Mouse (Mus musculus) midbrain, postnatal 0 days (tissue): ENCODE measurements at regions not wholly inside any gene's neighbourhood (a gene's known extent, or its start where the extent isn't known, plus 50 kb on each side); places are given as distances from the start of the nearest gene placed in this dataset.

Source experiments
- ATAC-seq: fragments of 200-750 bp; cut with Nextera tagmentation; 2 replicates; pipeline ENCODE4 v1.8.0; 2017; ENCODE audit warnings: moderate number of reproducible peaks, mild to moderate bottlenecking, moderate TSS enrichment, moderate library complexity; ENCODE audit not compliant: low FRiP score
- DNase-seq: peaks from one replicate; pipeline ENCODE4 v3.0.0-alpha.2; 2015; ENCODE audit warnings: low spot score
- H3K27ac ChIP-seq: fragments of 300-500 bp; sonication (generic); 2 replicates; pipeline ENCODE4 v1.5.1; 2014; ENCODE audit warnings: low read depth, mild to moderate bottlenecking, low read length, mixed read lengths
- H3K27me3 ChIP-seq: fragments of 300-500 bp; sonication (generic); 2 replicates; pipeline ENCODE4 v1.6.1; 2014; ENCODE audit warnings: low read length, control low read depth, mixed read lengths; ENCODE audit not compliant: insufficient read depth
- H3K36me3 ChIP-seq: fragments of 300-500 bp; sonication (generic); 2 replicates; pipeline ENCODE4 v1.6.1; 2014; ENCODE audit warnings: low read length, control low read depth, mixed read lengths; ENCODE audit not compliant: insufficient read depth
- H3K4me1 ChIP-seq: fragments of 300-500 bp; sonication (generic); 2 replicates; pipeline ENCODE4 v1.6.1; 2014; ENCODE audit warnings: mild to moderate bottlenecking, control low read depth, antibody characterized with exemption, low read length, mixed read lengths; ENCODE audit not compliant: insufficient read depth
- H3K4me2 ChIP-seq: fragments of 300-500 bp; sonication (generic); 2 replicates; pipeline ENCODE4 v1.6.1; 2014; ENCODE audit warnings: low read depth, mild to moderate bottlenecking, low read length, mixed read lengths; ENCODE audit not compliant: poor library complexity, severe bottlenecking
- H3K4me3 ChIP-seq: fragments of 300-500 bp; sonication (generic); 2 replicates; pipeline ENCODE4 v1.5.1; 2014; ENCODE audit warnings: low read depth, mild to moderate bottlenecking, low read length, moderate library complexity
- H3K9ac ChIP-seq: fragments of 300-500 bp; sonication (generic); replicated peaks from 2 replicates; pipeline ENCODE4 v1.6.1; 2014; ENCODE audit warnings: mild to moderate bottlenecking, low read length, moderate library complexity, mixed read lengths; ENCODE audit not compliant: poor library complexity, severe bottlenecking
- H3K9me3 ChIP-seq: fragments of 300-500 bp; sonication (generic); 2 replicates; pipeline ENCODE4 v1.6.1; 2016; ENCODE audit warnings: low read length, control low read depth
- CTCF ChIP-seq: IDR thresholded peaks from 2 replicates; pipeline ENCODE4 v1.5.1; 2016; ENCODE audit warnings: antibody characterized with exemption, mild to moderate bottlenecking
- WGBS: fragments of 180-500 bp; shearing (Covaris S2); extraction: QIAGEN DNeasy Blood & Tissue Kit; methylation state at CpG from one replicate; pipeline ENCODE4 v1.1.7; 2014; 5-methylcytosine and 5-hydroxymethylcytosine counted together

DNA sequence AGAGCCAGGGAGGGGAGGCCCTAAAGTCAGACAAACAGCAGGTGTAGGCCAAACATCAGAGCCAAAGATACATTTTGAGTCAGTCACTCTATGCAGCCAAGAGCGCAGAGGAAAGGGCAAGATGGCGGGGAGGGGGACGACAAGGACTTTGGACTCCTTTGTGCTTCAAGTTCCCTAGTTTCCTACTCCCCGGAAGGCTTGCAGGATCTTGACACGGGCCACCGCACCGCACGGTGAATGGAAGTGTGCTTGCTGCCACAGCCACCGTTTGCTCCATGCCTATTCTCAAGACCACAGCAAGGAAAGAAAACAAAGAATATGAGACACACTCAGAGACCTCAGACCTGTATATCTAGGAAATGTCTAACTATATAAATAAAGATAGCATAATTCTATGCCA, 86.8 kb upstream of the Slc45a1 start:
- TF ChIP-seq CTCF = no peak
- DNase-seq (no peak), ATAC-seq (no peak)
- H3K27ac ChIP-seq = no peak overlapping the region
- H3K9ac ChIP-seq = no peak overlapping the region
- H3K9me3 ChIP-seq = no peaks in the 10 kb centered on the region
- H3K27me3 ChIP-seq = no peaks in the 10 kb centered on the region
- no peak overlapping the region for H3K4me2 ChIP-seq
- 66% methylated on average over 9 of the region's 9 CpGs for WGBS
- H3K4me3 ChIP-seq = no peak overlapping the region
- no peaks in the 10 kb centered on the region for H3K4me1 ChIP-seq
- H3K36me3 ChIP-seq = no peaks in the 10 kb centered on the region

DNA sequence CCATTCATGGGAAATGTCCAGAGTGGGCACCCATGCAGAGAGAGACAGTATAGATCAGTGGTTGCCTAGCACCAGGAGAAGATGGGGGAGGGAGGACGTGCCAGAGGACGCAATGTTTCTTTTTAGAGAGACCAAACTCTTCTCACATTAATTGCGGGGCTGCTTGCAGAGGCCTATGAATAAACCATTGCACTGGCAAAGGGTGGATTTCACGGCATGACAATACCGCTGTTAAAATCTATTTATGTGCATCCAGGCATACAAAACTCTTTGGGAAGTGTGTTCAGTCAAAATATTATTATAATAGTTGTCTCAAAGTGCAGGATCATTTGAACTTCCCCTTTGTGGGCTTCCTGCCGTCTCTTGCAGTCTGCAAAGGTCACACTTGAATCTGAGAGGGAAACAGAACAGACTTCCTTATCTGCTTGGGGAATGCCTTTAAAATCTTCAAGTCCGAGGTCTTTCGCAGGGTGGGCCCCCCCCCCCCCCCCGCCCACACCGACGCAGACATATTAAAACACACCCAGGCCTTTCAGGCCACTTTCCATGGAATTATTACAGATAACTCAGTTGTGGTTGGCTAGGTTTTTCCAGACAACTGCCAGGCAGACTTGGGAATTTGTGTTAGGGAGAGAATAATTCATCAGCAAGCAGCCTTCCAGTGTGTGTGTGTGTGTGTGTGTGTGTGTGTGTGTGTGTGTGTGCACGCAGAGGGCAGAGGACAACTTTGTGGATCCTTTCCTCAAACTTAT, 78.3 kb upstream of the Slc45a1 start:
- no peak for ATAC-seq
- WGBS = 7% methylated on average over 12 of the region's 12 CpGs
- no peak overlapping the region for H3K4me3 ChIP-seq
- H3K27ac ChIP-seq = 0 out of 2 replicates have a peak overlapping the region, but pooled peaks have one; percentile 12
- no peaks in the 10 kb centered on the region; the same call in 1 of the 2 replicates for H3K4me1 ChIP-seq
- H3K27me3 ChIP-seq = no peaks in the 10 kb centered on the region
- H3K36me3 ChIP-seq = no peaks in the 10 kb centered on the region
- no peak overlapping the region for H3K9ac ChIP-seq
- no peak overlapping the region for H3K4me2 ChIP-seq
- H3K9me3 ChIP-seq = no peaks in the 10 kb centered on the region
- no peak for TF ChIP-seq CTCF
- DNase-seq = peak; percentile 60

DNA sequence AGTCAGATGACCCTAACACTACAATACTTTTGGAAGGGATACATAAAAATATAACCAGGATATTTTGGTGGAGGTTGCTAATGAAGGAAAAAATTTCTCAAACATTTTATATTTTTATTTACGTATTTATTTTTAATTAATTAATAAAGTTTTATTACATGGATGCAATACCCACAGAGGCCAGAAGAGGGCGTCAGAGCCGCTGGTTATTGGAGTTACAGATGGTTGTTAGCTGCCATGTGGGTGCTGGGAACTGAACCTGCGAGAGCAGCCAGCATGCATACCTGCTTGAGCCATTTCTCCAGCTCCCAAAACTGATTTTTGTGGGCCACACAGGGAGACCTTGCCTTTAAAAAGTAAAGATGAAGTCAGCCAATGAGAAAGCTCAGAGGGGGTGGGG, 74.6 kb upstream of the Slc45a1 start:
- Histone ChIP-seq H3K9me3 (no peaks in the 10 kb centered on the region), H3K4me3 (no peak overlapping the region), H3K9ac (no peak overlapping the region), H3K27ac (no peak overlapping the region), H3K4me2 (no peak overlapping the region), H3K36me3 (no peaks in the 10 kb centered on the region), H3K4me1 (no peaks in the 10 kb centered on the region; the same call in 1 of the 2 replicates), H3K27me3 (no peaks in the 10 kb centered on the region)
- TF ChIP-seq CTCF = peak; percentile 30
- DNase-seq (no peak), ATAC-seq (no peak)
- 59% methylated on average over 4 of the region's 4 CpGs for WGBS

DNA sequence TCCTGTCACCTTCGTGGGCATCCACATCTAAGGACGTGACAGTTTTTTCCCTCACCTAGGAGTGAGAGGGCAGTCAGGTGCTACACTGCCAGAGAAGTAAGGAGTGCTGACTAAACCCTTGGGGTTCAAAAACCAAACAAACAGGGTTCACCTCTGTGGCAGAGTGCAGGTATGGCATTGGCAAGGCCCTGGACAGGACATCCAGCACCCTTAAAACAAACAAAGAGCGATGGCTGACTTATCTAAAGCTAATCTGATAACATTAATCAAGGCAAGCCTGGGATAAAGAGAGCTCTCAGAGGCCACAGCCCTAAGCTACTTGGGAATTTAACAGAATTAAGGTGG, 74.1 kb upstream of the Slc45a1 start:
- TF ChIP-seq CTCF = no peak
- Histone ChIP-seq H3K36me3 (no peaks in the 10 kb centered on the region), H3K9ac (no peak overlapping the region), H3K4me1 (no peaks in the 10 kb centered on the region; the same call in 1 of the 2 replicates), H3K9me3 (no peaks in the 10 kb centered on the region), H3K27me3 (no peaks in the 10 kb centered on the region), H3K27ac (no peak overlapping the region), H3K4me3 (no peak overlapping the region), H3K4me2 (no peak overlapping the region)
- WGBS = 88% methylated on average over 3 of the region's 3 CpGs
- ATAC-seq (no peak), DNase-seq (no peak)

DNA sequence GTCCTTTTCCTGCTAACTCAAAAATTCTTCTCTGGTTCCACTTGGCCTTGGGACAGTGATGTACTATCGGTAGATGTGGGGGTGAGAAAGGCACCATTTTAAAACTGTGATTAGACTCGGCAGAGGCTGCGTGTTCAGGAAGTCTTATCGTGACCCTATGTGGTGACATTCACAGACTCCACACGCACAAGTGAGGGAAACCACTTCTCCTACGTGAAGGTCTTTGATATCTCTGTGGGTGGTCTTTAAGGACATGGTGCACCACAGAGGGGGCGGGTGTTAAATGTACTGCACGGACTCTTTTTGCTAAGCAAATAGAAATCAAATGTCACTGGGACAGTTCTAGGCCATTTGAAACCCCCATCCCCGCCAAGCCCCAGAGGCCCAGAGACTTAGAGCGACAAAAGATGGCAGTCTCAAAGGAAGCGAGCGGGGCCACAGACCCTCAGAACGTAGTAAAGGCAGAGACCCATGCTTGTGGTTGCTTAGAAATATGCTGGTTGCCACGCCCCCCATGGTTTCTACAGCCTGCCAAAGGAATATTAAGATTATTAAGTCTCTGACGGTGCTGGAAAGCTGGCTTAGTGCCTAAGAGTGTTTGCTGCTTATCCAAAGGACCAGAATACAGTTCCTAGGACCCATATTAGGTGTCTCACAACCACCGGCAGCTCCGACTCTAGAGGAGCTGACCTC, 73.6 kb upstream of the Slc45a1 start:
- Histone ChIP-seq H3K4me2 (no peak overlapping the region), H3K36me3 (no peaks in the 10 kb centered on the region), H3K27me3 (no peaks in the 10 kb centered on the region), H3K4me3 (no peak overlapping the region), H3K9ac (no peak overlapping the region), H3K27ac (no peak overlapping the region), H3K9me3 (no peaks in the 10 kb centered on the region), H3K4me1 (no peaks in the 10 kb centered on the region; the same call in 1 of the 2 replicates)
- no peak for ATAC-seq
- DNase-seq = no peak
- no peak for TF ChIP-seq CTCF
- 80% methylated on average over 17 of the region's 17 CpGs for WGBS

DNA sequence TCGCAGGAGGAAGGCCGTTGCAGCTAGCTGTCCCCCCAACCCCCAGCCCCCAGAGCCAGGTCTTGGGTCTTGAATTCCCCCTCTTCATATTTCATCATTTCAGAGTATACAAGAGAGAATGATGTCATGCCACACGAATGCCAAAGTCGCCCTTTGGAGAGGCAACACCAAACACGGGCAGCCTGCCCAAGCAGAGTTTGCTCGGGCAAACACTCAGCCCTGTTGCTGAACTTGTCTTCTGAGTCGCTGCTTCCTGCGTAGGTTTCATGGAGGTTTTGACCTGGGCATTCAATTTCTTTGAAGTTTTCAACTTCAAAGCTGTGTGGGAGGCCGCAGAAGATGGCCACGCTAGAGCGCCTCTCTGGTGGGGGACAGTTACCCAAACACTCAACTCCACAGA, 72.8 kb upstream of the Slc45a1 start:
- no peak overlapping the region for H3K4me3 ChIP-seq
- no peaks in the 10 kb centered on the region for H3K27me3 ChIP-seq
- H3K27ac ChIP-seq = no peak overlapping the region
- no peak overlapping the region for H3K4me2 ChIP-seq
- no peaks in the 10 kb centered on the region for H3K9me3 ChIP-seq
- H3K4me1 ChIP-seq = no peaks in the 10 kb centered on the region
- H3K9ac ChIP-seq = no peak overlapping the region
- ATAC-seq = no peak
- TF ChIP-seq CTCF = no peak
- DNase-seq = no peak
- H3K36me3 ChIP-seq = no peaks in the 10 kb centered on the region
- 85% methylated on average over 11 of the region's 11 CpGs for WGBS
